Mouse (Mus musculus): ENCODE measurements around the gene Olfr281. TPM values are rescaled to one million over a fixed set of nuclear protein-coding genes. Genes with fewer than 3 reads are reported as not detected.

Olfr281 gene
- polyA plus RNA-seq (2015; fragmentation: Nextera tagmentation; extraction: Ambion mirVana) = not detected in 2 replicates

DNA sequence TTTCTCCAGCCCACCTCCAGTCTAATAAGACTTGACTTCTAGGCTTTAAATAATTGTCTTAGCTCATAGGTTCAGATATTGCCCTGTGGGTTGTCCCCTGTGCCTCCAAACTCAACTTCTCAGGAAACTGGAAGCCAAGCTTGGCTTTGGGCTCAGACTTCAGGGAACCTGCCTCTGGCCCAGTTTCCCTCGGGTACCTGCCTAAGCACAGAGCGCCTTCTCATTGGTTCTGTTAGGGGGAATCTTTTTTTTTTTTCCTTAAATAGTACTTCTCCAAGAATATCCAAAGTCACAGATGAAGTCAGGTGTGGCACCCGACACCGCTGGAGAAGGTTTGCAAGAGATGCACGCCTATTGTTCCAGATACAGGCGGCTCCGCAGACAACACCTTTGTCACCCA, at the start of gene Olfr281:
TSS of gene Olfr281 (plus strand) at position 301 of the 400 bp plus-strand sequence.

DNA sequence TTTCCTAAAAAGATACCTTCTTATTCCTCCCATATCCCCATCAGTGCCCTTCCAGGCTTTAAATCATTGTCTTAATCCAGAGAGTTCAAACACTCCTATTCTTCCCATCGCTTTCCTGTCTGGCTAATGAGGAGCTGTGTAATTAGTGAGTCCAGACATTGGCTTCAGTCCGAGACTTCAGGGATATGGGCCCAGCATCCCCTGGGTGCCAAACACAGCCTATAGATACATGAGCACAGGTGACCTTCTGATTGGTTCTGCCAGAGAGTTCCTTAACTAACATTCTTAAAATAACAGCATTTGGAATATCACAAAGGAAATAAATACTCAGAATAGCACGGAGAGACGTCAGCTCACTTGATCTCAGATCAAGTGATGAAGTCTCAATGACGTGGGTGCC, 21.5 kb upstream of the Olfr281 start, which contains the start of gene Olfr282:
TSS of gene Olfr282 (plus strand) at position 301 of the 400 bp plus-strand sequence.

DNA sequence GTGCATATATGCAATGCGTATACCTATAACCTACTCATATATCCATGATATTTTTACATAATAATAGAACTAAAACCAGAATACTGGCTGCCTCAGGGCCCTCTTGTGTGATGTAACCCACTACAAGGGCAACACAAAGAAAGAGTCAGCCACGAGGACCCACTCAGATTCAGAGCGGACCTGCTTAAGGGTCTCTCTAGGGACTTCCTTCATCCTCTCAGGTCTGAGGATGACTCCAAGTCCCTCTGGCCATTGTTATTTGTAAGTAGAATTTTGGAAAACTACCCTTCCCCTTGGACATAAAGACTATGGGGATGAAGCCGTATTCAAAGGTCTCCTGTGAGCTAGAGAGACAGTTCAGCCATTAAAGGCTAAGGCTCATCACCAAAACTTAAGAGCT, 17.2 kb downstream of the Olfr281 start, which contains the start of gene OR5BS1P:
TSS of gene OR5BS1P (plus strand) at position 301 of the 400 bp plus-strand sequence.

DNA sequence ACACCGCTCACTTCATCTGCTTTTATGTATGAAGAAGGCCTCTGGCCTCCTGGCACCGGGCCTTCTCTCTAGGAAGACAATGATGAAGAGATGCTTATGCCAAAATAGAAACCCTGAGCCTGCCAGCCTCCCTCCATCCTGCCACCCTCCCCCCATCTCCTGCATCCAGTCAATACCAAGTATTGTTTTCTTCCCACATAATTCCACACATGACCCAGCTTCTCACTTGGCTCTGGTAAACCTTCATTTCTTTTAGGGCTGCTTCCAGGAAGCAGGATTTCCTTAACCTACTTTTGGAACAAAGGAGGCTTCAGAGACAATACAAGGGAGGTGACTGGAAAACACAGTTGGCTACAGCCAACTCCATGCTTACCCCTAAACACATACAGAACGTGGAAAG, 30.3 kb downstream of the Olfr281 start, which contains the start of gene Lalba:
TSS of gene Lalba (minus strand) at position 21 of the 400 bp plus-strand sequence.

DNA sequence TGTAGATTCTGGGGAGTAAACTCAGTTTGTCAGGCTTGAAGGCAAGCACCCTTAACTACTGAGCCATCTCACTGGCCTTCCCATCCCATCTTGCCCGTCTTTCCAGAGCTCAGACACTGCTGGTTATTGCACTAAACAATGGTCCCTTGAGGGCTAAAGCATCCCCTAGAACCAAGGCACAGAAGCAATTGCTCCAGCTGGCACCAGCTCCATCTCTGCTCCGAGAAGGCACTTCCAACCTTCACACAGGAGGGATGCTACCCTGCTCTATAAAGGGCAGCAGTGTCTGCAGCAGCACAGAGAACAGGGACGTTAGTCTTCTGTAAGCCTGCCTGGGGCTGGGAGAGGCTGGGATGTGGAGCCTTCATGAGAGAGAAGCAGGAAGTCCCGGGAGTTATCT, 39.7 kb downstream of the Olfr281 start, which contains the start of gene Olfr279:
TSS of gene Olfr279 (plus strand) at position 301 of the 400 bp plus-strand sequence.

Other genes with a start within 250 kb of the Olfr281 start
- not detected in 2 replicates for gene Gm44579, start 231.6 kb upstream of the Olfr281 start, polyA plus RNA-seq (2015; fragmentation: Nextera tagmentation; extraction: Ambion mirVana)
- gene Olfr287, start 231.5 kb upstream of the Olfr281 start, polyA plus RNA-seq (2015; fragmentation: Nextera tagmentation; extraction: Ambion mirVana) = not detected in 2 replicates
- not detected in 2 replicates for gene Olfr286, start 218.1 kb upstream of the Olfr281 start, polyA plus RNA-seq (2015; fragmentation: Nextera tagmentation; extraction: Ambion mirVana)
- not detected in 2 replicates for gene H1fnt, start 195.3 kb upstream of the Olfr281 start, polyA plus RNA-seq (2015; fragmentation: Nextera tagmentation; extraction: Ambion mirVana)
- gene Zfp641, start 156.4 kb upstream of the Olfr281 start, polyA plus RNA-seq (2015; fragmentation: Nextera tagmentation; extraction: Ambion mirVana) = 2.9 and 3.2 TPM in 2 replicates
- not detected in 2 replicates for gene Olfr285, start 135.2 kb upstream of the Olfr281 start, polyA plus RNA-seq (2015; fragmentation: Nextera tagmentation; extraction: Ambion mirVana)
- gene Olfr284, start 111.6 kb upstream of the Olfr281 start, polyA plus RNA-seq (2015; fragmentation: Nextera tagmentation; extraction: Ambion mirVana) = not detected in 2 replicates
- not detected in 2 replicates for gene Olfr283, start 71.6 kb upstream of the Olfr281 start, polyA plus RNA-seq (2015; fragmentation: Nextera tagmentation; extraction: Ambion mirVana)
- not detected in 2 replicates for gene Olfr282, start 21.4 kb upstream of the Olfr281 start, polyA plus RNA-seq (2015; fragmentation: Nextera tagmentation; extraction: Ambion mirVana)
- gene OR5BS1P, start 17.3 kb downstream of the Olfr281 start, polyA plus RNA-seq (2015; fragmentation: Nextera tagmentation; extraction: Ambion mirVana) = not detected in 2 replicates
- 0.17 TPM in 1 of 2 replicates, not detected in the other for gene Lalba, start 30.1 kb downstream of the Olfr281 start, polyA plus RNA-seq (2015; fragmentation: Nextera tagmentation; extraction: Ambion mirVana)
- not detected in 2 replicates for gene Olfr279, start 39.8 kb downstream of the Olfr281 start, polyA plus RNA-seq (2015; fragmentation: Nextera tagmentation; extraction: Ambion mirVana)
- 69.9 and 72.5 TPM in 2 replicates for gene Kansl2, start 81.7 kb downstream of the Olfr281 start, polyA plus RNA-seq (2015; fragmentation: Nextera tagmentation; extraction: Ambion mirVana)
- 22.4 and 22.8 TPM in 2 replicates for gene Ccnt1, start 118.3 kb downstream of the Olfr281 start, polyA plus RNA-seq (2015; fragmentation: Nextera tagmentation; extraction: Ambion mirVana)
- not detected in 2 replicates for gene 4930415O20Rik, start 118.4 kb downstream of the Olfr281 start, polyA plus RNA-seq (2015; fragmentation: Nextera tagmentation; extraction: Ambion mirVana)
- 9.2 and 10.9 TPM in 2 replicates for gene Adcy6, start 157.5 kb downstream of the Olfr281 start, polyA plus RNA-seq (2015; fragmentation: Nextera tagmentation; extraction: Ambion mirVana)
- gene Cacnb3, start 178.3 kb downstream of the Olfr281 start, polyA plus RNA-seq (2015; fragmentation: Nextera tagmentation; extraction: Ambion mirVana) = 5.6 and 8.6 TPM in 2 replicates
- 10.8 and 12.4 TPM in 2 replicates for gene Ddx23, start 210.3 kb downstream of the Olfr281 start, polyA plus RNA-seq (2015; fragmentation: Nextera tagmentation; extraction: Ambion mirVana)
- gene Rnd1, start 224.9 kb downstream of the Olfr281 start, polyA plus RNA-seq (2015; fragmentation: Nextera tagmentation; extraction: Ambion mirVana) = 0.36 and 0.50 TPM in 2 replicates

Measured in skeletal muscle tissue, postnatal 0 days (tissue).